Mouse (Mus musculus): ENCODE measurements around the gene Tmem201.

Gene Tmem201

GRCm38 (mm10) chr4:149749003-149749662 is 11.3 kb upstream of the Tmem201 start:
- DNase-seq (ENCODE audit: low spot score) = no peak

GRCm38 (mm10) chr4:149744119-149744518 is 6.3 kb upstream of the Tmem201 start:
- DNase-seq (ENCODE audit: low spot score) = no peak

- no peak for DNase-seq (ENCODE audit: low spot score)
These were observed 4.2 kb upstream of the Tmem201 start for GRCm38 (mm10) chr4:149742011-149742530.

- no peak for DNase-seq (ENCODE audit: low spot score)
These were observed 2.5 kb upstream of the Tmem201 start for GRCm38 (mm10) chr4:149740301-149740700.

- DNase-seq (ENCODE audit: low spot score) = no peak
These were observed 1.6 kb upstream of the Tmem201 start for GRCm38 (mm10) chr4:149739478-149739877.

- DNase-seq (ENCODE audit: low spot score) = peak; percentile 77
These were observed 1.3 kb downstream of the Tmem201 start for GRCm38 (mm10) chr4:149736581-149736980.

- no peak for DNase-seq (ENCODE audit: low spot score)
These were observed 2.1 kb downstream of the Tmem201 start for GRCm38 (mm10) chr4:149735624-149736250.

GRCm38 (mm10) chr4:149734730-149735475 is 2.9 kb downstream of the Tmem201 start:
- DNase-seq (ENCODE audit: low spot score) = no peak

- no peak for DNase-seq (ENCODE audit: low spot score)
These were observed 3.6 kb downstream of the Tmem201 start for GRCm38 (mm10) chr4:149734246-149734645.

GRCm38 (mm10) chr4:149733748-149734147 is 4.1 kb downstream of the Tmem201 start:
- DNase-seq (ENCODE audit: low spot score) = no peak

- DNase-seq (ENCODE audit: low spot score) = no peak
These were observed 5.0 kb downstream of the Tmem201 start for GRCm38 (mm10) chr4:149732800-149733199.

GRCm38 (mm10) chr4:149732313-149732712 is 5.5 kb downstream of the Tmem201 start:
- no peak for DNase-seq (ENCODE audit: low spot score)

GRCm38 (mm10) chr4:149730827-149731226 is 7.0 kb downstream of the Tmem201 start:
- DNase-seq (ENCODE audit: low spot score) = no peak

GRCm38 (mm10) chr4:149728810-149729209 is 9.0 kb downstream of the Tmem201 start:
- DNase-seq (ENCODE audit: low spot score) = no peak

- DNase-seq (ENCODE audit: low spot score) = no peak
These were observed 10.2 kb downstream of the Tmem201 start for GRCm38 (mm10) chr4:149727636-149728035.

- peak; percentile 90 for DNase-seq (ENCODE audit: low spot score)
These were observed 12.0 kb downstream of the Tmem201 start for GRCm38 (mm10) chr4:149725661-149726350.

- DNase-seq (ENCODE audit: low spot score) = no peak
These were observed 12.9 kb downstream of the Tmem201 start for GRCm38 (mm10) chr4:149724916-149725470.

GRCm38 (mm10) chr4:149723855-149724731 is 13.8 kb downstream of the Tmem201 start:
- peak; percentile 58 for DNase-seq (ENCODE audit: low spot score)

GRCm38 (mm10) chr4:149723021-149723390 is 14.8 kb downstream of the Tmem201 start:
- DNase-seq (ENCODE audit: low spot score) = peak; percentile 43

GRCm38 (mm10) chr4:149722104-149723020 is 15.5 kb downstream of the Tmem201 start:
- no peak for DNase-seq (ENCODE audit: low spot score)
